Mouse (Mus musculus): ENCODE results near the gene Rnf145.
A peak's percentile ranks its signal among the peaks of the same experiment; 100 is the strongest.
"Not testable (repeated sequence)": the region's sequence is repeated elsewhere in the genome, so short reads cannot be mapped to it uniquely, and the experiment has no call there.

Rnf145 gene

GRCm38 (mm10) chr11:44570336-44570735, 51.6 kb downstream of the Rnf145 start:
- DNase-seq = not testable (repeated sequence)

- no peak for DNase-seq
These were observed 54.0 kb downstream of the Rnf145 start for GRCm38 (mm10) chr11:44572781-44573180.

GRCm38 (mm10) chr11:44573396-44573795, 54.6 kb downstream of the Rnf145 start:
- DNase-seq = no peak

DNA sequence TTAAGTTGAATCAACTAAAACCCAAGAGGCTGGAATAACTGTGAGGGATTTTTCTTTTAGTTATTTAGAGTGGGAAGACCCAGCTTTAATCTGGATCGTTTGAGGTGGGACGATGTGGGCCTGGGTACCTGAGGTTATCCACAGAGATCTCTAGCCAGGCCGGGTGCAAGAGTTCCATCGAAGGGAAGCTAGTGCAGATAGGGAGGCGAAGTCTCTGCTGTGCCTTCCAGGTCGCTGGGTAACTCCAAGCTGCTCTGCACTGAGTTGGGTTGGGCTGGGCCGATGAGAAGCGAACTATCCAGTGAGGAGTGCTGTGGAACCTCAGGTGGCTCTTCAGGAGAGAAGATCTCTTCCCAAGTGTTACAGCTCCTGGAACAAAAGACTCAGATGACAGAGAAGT, 55.6 kb downstream of the Rnf145 start:
- no peak for DNase-seq

- no peak for DNase-seq
These were observed 56.1 kb downstream of the Rnf145 start for GRCm38 (mm10) chr11:44574820-44575219.

- DNase-seq = peak; percentile 76
These were observed 59.1 kb downstream of the Rnf145 start for GRCm38 (mm10) chr11:44577911-44578310.

DNA sequence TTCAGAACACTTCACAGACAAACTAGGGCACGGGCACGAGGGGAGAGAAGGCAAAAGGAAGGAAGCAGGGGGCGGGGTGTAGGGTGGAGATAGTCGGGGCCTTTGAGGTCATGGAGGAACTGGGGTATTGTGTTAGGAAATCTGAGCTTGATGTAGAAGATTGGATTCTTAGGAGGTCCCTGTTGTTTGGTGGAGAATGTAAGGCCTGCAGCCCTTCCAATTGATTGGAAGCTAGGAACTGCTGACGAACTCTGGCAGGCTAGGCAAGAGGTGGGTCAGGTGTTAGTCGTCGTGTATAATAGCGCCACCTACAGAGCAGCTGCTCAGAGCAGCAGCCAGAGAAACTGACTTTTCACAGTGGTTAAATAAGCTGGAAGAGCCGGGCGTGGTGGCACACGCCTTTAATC, 62.5 kb downstream of the Rnf145 start:
- peak; percentile 80 for DNase-seq

- peak; percentile 71 for DNase-seq
These were observed 67.4 kb downstream of the Rnf145 start for GRCm38 (mm10) chr11:44586047-44586696.

- no peak for DNase-seq
These were observed 74.3 kb downstream of the Rnf145 start for GRCm38 (mm10) chr11:44593016-44593415.

DNA sequence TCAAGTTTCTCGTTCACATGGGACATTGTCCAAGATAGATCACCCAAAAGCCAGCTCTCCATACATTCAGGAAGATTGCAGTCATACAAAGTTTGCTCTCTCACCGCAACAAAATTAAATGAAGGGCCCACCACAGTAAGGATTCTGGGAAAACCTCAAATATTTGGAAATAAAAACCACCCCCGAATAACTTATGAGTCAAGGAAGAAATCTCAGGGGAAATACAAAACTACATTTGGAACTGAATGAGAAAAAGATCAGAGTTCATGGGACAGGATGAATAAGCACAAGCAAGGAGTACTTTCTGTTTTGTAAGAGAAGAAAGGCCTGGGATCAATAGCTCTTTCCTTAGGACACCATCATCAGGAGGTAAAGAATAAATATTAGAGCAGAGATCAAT, 76.0 kb downstream of the Rnf145 start:
- no peak for DNase-seq

- DNase-seq = no peak
These were observed 88.1 kb downstream of the Rnf145 start for GRCm38 (mm10) chr11:44606881-44607280.

- DNase-seq = no peak
These were observed 89.9 kb downstream of the Rnf145 start for GRCm38 (mm10) chr11:44608646-44609045.

- DNase-seq = peak; percentile 77
These were observed 92.4 kb downstream of the Rnf145 start for GRCm38 (mm10) chr11:44610971-44611781.

- no peak for DNase-seq
These were observed 93.4 kb downstream of the Rnf145 start for GRCm38 (mm10) chr11:44612156-44612555.

- DNase-seq = peak; percentile 7
These were observed 94.1 kb downstream of the Rnf145 start for GRCm38 (mm10) chr11:44612681-44613410.

- no peak for DNase-seq
These were observed 94.8 kb downstream of the Rnf145 start for GRCm38 (mm10) chr11:44613411-44614180.
